Mouse (Mus musculus): ENCODE data around the gene Gm11562.
"Not testable (repeated sequence)": the region's sequence is repeated elsewhere in the genome, so short reads cannot be mapped to it uniquely, and the experiment has no call there.

Gm11562 gene

GRCm38 (mm10) chr11:99620335-99620734 lies at the start of gene Gm11562:
Gene Gm11562, minus strand, starts transcription at chr11:99620435.
- no peak for DNase-seq (ENCODE audit: low spot score)

GRCm38 (mm10) chr11:99665860-99666259 lies 45.6 kb upstream of the Gm11562 start, which contains the start of gene Krtap4-6:
Gene Krtap4-6, minus strand, starts transcription at chr11:99665960.
- DNase-seq (ENCODE audit: low spot score), result no peak

- DNase-seq (ENCODE audit: low spot score), result no peak
Observed at GRCm38 (mm10) chr11:99662802-99663201, 42.6 kb upstream of the Gm11562 start.

- DNase-seq (ENCODE audit: low spot score), result no peak
Observed at GRCm38 (mm10) chr11:99659256-99659655, 39.0 kb upstream of the Gm11562 start.

- not testable (repeated sequence) for DNase-seq (ENCODE audit: low spot score)
Observed at GRCm38 (mm10) chr11:99658467-99659010, 38.3 kb upstream of the Gm11562 start, which contains the start of gene Gm11563. Gene Gm11563, minus strand, starts transcription at chr11:99658960.

- DNase-seq (ENCODE audit: low spot score), result no peak
Observed at GRCm38 (mm10) chr11:99657051-99657450, 36.8 kb upstream of the Gm11562 start.

GRCm38 (mm10) chr11:99650136-99650535 lies 29.9 kb upstream of the Gm11562 start, which contains the start of gene Gm11555:
Gene Gm11555, minus strand, starts transcription at chr11:99650236.
- no peak for DNase-seq (ENCODE audit: low spot score)

- no peak for DNase-seq (ENCODE audit: low spot score)
Observed at GRCm38 (mm10) chr11:99646444-99646843, 26.2 kb upstream of the Gm11562 start.

GRCm38 (mm10) chr11:99644351-99644750 lies 24.1 kb upstream of the Gm11562 start:
- no peak for DNase-seq (ENCODE audit: low spot score)

- DNase-seq (ENCODE audit: low spot score), result not testable (repeated sequence)
Observed at GRCm38 (mm10) chr11:99643635-99644139, 23.5 kb upstream of the Gm11562 start, which contains the start of gene Krtap4-7. Gene Krtap4-7, minus strand, starts transcription at chr11:99644089.

GRCm38 (mm10) chr11:99640926-99641325 lies 20.7 kb upstream of the Gm11562 start:
- no peak for DNase-seq (ENCODE audit: low spot score)

- no peak for DNase-seq (ENCODE audit: low spot score)
Observed at GRCm38 (mm10) chr11:99637086-99637485, 16.9 kb upstream of the Gm11562 start.

GRCm38 (mm10) chr11:99634653-99635134 lies 14.5 kb upstream of the Gm11562 start, which contains the start of gene Krtap4-2:
Gene Krtap4-2, minus strand, starts transcription at chr11:99635084.
- DNase-seq (ENCODE audit: low spot score), result no peak

GRCm38 (mm10) chr11:99633293-99633692 lies 13.1 kb upstream of the Gm11562 start:
- no peak for DNase-seq (ENCODE audit: low spot score)

GRCm38 (mm10) chr11:99630890-99631289 lies 10.7 kb upstream of the Gm11562 start:
- no peak for DNase-seq (ENCODE audit: low spot score)

GRCm38 (mm10) chr11:99628138-99628537 lies 7.9 kb upstream of the Gm11562 start, which contains the start of gene Krtap4-1:
Gene Krtap4-1, minus strand, starts transcription at chr11:99628238.
- no peak for DNase-seq (ENCODE audit: low spot score)

GRCm38 (mm10) chr11:99614796-99615363 lies 5.4 kb downstream of the Gm11562 start, which contains the start of gene Krtap2-4:
Gene Krtap2-4, minus strand, starts transcription at chr11:99614846.
- DNase-seq (ENCODE audit: low spot score), result no peak

- DNase-seq (ENCODE audit: low spot score), result not testable (repeated sequence)
Observed at GRCm38 (mm10) chr11:99610089-99610488, 10.1 kb downstream of the Gm11562 start, which contains the start of gene Gm11937. Gene Gm11937, minus strand, starts transcription at chr11:99610189.

- DNase-seq (ENCODE audit: low spot score), result no peak
Observed at GRCm38 (mm10) chr11:99609126-99609525, 11.1 kb downstream of the Gm11562 start.

- not testable (repeated sequence) for DNase-seq (ENCODE audit: low spot score)
Observed at GRCm38 (mm10) chr11:99603208-99603607, 17.0 kb downstream of the Gm11562 start, which contains the start of gene Gm11938. Gene Gm11938, minus strand, starts transcription at chr11:99603308.

- DNase-seq (ENCODE audit: low spot score), result not testable (repeated sequence)
Observed at GRCm38 (mm10) chr11:99597742-99598141, 22.5 kb downstream of the Gm11562 start, which contains the start of gene Krtap9-3. Gene Krtap9-3, minus strand, starts transcription at chr11:99598105.

GRCm38 (mm10) chr11:99590981-99591380 lies 29.3 kb downstream of the Gm11562 start, which contains the start of gene Krtap1-3:
Gene Krtap1-3, minus strand, starts transcription at chr11:99591339.
- no peak for DNase-seq (ENCODE audit: low spot score)

- DNase-seq (ENCODE audit: low spot score), result no peak
Observed at GRCm38 (mm10) chr11:99585096-99585495, 35.1 kb downstream of the Gm11562 start.
